Mouse (Mus musculus): ENCODE results near the gene Elob.

DNA sequence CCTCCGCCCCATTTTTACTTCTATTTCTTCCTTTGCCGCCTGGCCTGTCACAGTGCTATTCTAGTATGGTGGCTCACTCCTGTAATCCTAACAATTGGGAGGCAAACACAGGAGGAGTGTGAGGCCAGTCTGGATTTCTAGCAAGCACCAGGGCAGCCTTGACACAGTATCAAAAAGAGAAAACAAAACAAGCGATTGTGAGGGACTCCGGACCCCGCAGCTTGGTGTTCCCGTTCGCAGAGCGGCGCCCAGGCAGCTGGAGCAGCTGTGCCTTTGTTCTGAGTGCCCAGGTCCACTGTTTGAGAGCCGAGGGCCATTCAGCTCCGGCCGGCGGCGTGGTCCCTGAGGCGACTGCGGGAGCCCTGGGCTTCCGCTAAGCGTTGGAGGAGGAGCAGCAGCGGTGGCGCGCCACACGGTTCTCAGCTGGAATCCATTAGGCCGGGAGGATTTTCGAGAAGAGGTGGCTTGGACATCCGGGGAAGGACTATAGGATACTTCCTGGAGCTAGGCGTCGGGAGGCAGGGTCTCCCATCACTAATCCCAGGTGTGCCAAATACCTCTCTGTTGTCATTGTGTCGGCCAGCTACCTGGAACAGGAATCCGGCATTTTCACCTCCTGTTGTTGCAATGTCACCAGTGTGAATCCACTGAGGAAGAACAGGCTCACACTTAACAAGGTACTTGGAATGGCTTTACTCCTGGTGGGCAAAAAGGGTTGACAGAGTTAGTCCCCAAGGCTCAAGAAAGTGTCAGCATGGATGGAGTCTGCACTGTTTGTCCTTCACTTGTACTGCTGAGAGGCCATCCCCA lies 38.5 kb downstream of the Elob start, which contains the start of gene Srrm2:
- no peak for TF ChIP-seq EP300 (IDR thresholded peaks at IDR 0.05; ENCODE audit: low read depth)
- 0 out of 2 replicates have a peak, but pooled peaks have one; percentile 2 for TF ChIP-seq CTCF (IDR thresholded peaks at IDR 0.05; ENCODE audit: low read depth)
